31 mouse cellular contexts compared by ENCODE assay signal in genomic region chr19:54081716-54082165, GRCm38 (mm10). TPM values are rescaled to one million over a fixed set of nuclear protein-coding genes. Genes with fewer than 3 reads are reported as not detected.
"Had no signal": no experiment of that assay in that cellular context is flagged by ENCODE, and none has a peak within 500 bp of the region (broad histone marks: within the 10 kb centered on the region; RNA-seq: fewer than 3 reads in every experiment).

No protein-coding gene starts in this region.

- H3K4me3 ChIP-seq: limb, embryonic 10.5 days; limb, embryonic 12.5 days; limb, embryonic 13.5 days; limb, embryonic 15.5 days; liver, embryonic 12.5 days; liver, embryonic 13.5 days; liver, embryonic 15.5 days; lung, embryonic 15.5 days; megakaryocyte, embryonic 14.5 days; midbrain, embryonic 10.5 days; midbrain, embryonic 12.5 days; midbrain, embryonic 13.5 days; midbrain, embryonic 15.5 days; myocyte had no signal

- ATAC-seq: liver, embryonic 12.5 days; liver, postnatal 0 days; lung, postnatal 0 days; midbrain, embryonic 13.5 days; midbrain, embryonic 15.5 days; midbrain, embryonic 16.5 days had no signal

- H3K9ac ChIP-seq: limb, embryonic 12.5 days; limb, embryonic 13.5 days; limb, embryonic 15.5 days; liver, embryonic 12.5 days; liver, embryonic 13.5 days; liver, embryonic 14.5 days; liver, embryonic 15.5 days; liver, postnatal 0 days; lung, embryonic 14.5 days; lung, embryonic 15.5 days; midbrain, embryonic 12.5 days; midbrain, embryonic 13.5 days; midbrain, embryonic 15.5 days had no signal

- H3K27me3 ChIP-seq: limb, embryonic 12.5 days; limb, embryonic 13.5 days; limb, embryonic 15.5 days; liver, embryonic 12.5 days; liver, embryonic 13.5 days; liver, embryonic 15.5 days; lung, embryonic 15.5 days; midbrain, embryonic 15.5 days had no signal

- DNase-seq: left cerebral cortex, postnatal 4 days; liver; liver, embryonic 13.5 days; liver, postnatal 0 days; lung, adult 2 months; lung, embryonic 14.5 days; lung, postnatal 10 days; lung, postnatal 14 days; lung, postnatal 4 days; midbrain, embryonic 14.5 days had no signal

- H3K36me3 ChIP-seq: limb, embryonic 10.5 days; limb, embryonic 12.5 days; limb, embryonic 13.5 days; limb, embryonic 15.5 days; liver, embryonic 12.5 days; liver, embryonic 13.5 days; liver, embryonic 15.5 days; lung, embryonic 15.5 days; midbrain, embryonic 10.5 days; midbrain, embryonic 12.5 days; midbrain, embryonic 13.5 days; midbrain, embryonic 15.5 days had no signal

- H3K9me3 ChIP-seq: limb, embryonic 10.5 days; limb, embryonic 12.5 days; limb, embryonic 13.5 days; limb, embryonic 15.5 days; liver, embryonic 12.5 days; liver, embryonic 13.5 days; liver, embryonic 15.5 days; lung, embryonic 15.5 days; midbrain, embryonic 10.5 days; midbrain, embryonic 12.5 days; midbrain, embryonic 13.5 days; midbrain, embryonic 15.5 days had no signal

- H3K27ac ChIP-seq: limb, embryonic 10.5 days; limb, embryonic 12.5 days; limb, embryonic 13.5 days; limb, embryonic 15.5 days; liver, embryonic 12.5 days; liver, embryonic 13.5 days; liver, embryonic 14.5 days; liver, embryonic 15.5 days; lung, embryonic 15.5 days; macrophage; midbrain, embryonic 10.5 days; midbrain, embryonic 12.5 days; midbrain, embryonic 13.5 days; midbrain, embryonic 15.5 days had no signal

- H3K4me1 ChIP-seq: limb, embryonic 10.5 days; limb, embryonic 12.5 days; limb, embryonic 13.5 days; limb, embryonic 15.5 days; liver, embryonic 15.5 days; lung, embryonic 15.5 days had no signal

RNA-seq across cellular contexts. Expression of gene Adra2a, which starts 37.8 kb away (rescaled TPM):
- total RNA-seq: liver, adult 2 months; megakaryocyte, adult 5-6 weeks; monocyte, adult 5-6 weeks had no signal
- polyA plus RNA-seq: limb, embryonic 10.5 days; limb, embryonic 11.5 days; macrophage had no signal
